Mouse (Mus musculus) bone marrow macrophage, adult 2 months (primary cell): ENCODE results near the gene Myo6.

Experiments
- CTCF ChIP-seq: IDR thresholded peaks from 2 replicates; pipeline ENCODE4 v1.5.1; 2012; ENCODE audit warnings: low read depth, mild to moderate bottlenecking, low read length, moderate library complexity
- POLR2A ChIP-seq: IDR thresholded peaks from 2 replicates; pipeline ENCODE4 v1.6.1; 2012; ENCODE audit warnings: mild to moderate bottlenecking, low read depth, low read length, borderline replicate concordance

DNA sequence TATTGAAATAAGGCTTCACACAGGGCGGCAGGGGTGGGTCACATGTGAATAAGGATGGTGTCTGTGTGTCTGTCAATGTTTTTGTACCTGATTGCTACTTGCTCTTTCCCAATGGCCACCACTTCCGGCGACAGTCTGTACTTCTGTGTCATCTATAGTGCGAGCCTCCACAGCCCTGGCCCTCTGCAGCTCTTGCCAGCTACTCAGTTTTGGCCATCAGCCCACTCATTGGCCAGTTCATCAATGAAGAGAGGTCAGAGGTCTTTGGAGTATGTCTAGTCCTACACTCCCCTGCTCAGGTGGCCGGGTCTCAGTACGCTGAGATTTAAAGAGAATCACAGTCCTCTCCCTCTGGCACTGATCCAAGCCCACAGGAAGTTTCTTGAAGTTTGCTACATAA lies 173.2 kb downstream of the Myo6 start:
- TF ChIP-seq CTCF = no peak
- no peak for TF ChIP-seq POLR2A
